7 mouse cellular contexts compared by ENCODE assay signal in the genomic region with DNA sequence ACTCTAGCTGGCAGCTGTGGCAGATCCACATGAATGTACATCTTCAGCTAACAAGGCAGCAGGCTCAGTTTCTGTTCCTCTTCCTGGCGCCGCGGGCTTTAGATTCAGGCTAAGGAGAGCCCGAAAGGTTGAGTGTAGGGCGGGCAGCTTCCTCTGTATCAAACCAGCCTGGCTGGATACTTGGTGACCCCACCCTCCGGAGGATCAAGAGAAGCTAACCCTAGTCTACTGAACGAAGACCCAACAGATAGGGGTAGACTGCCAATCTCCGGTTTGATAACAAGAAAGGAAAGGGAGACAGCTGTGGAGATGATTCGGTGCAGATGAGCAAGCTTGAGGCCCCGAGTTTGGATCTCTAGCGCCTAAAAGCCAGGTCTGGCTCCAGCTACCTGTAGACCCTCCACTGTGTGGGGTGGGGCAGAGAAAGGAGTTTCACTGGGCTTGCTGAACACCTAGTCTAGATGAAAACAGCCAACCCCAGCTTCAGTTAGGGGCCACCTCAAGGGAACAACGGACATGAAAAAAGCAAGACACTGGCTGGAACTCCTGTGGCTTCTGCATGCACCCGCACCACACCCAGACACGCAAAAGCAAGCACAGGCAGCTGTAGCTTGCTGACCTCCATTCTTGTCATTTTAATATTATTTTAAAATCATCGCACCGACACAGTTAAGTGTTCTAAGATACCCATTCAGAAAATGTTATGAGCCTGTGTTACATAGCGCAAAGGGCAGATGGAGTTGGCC. TPM values are rescaled to one million over a fixed set of nuclear protein-coding genes. Genes with fewer than 3 reads are reported as not detected.
DNase-seq lines count a peak whose midpoint lies in the region; ATAC-seq and TF ChIP-seq lines count a peak whose summit lies in the region.

No protein-coding gene starts in this region.

- peaks cover 6 to 21% of the 10 kb centered on the region in 2 experiments; a peak in 3 of 4 replicates for H3K4me1 ChIP-seq in CH12.LX (ENCODE audit: control insufficient read depth in 1 of 2, insufficient read depth in 2 of 2)
- H3K4me1 ChIP-seq in bone marrow, adult 2 months (ENCODE audit: control insufficient read depth, insufficient read depth, low read length), result peaks cover 2% of the 10 kb centered on the region; the same call in 1 of the 2 replicates
- peaks cover 48% of the 10 kb centered on the region for H3K4me1 ChIP-seq in heart, embryonic 12.5 days (replicated peaks)
- H3K4me1 ChIP-seq in liver, embryonic 13.5 days (replicated peaks), result peaks cover 58% of the 10 kb centered on the region

- dilution Hi-C loops in CH12.LX (cut with MboI; ENCODE audit: extremely low pct_ligation_motif_present, extremely low pct_unique_long_range_greater_than_20kb, low sequenced_read_pairs), result no loop called here

- peak; percentile 81 for TF ChIP-seq EP300 in CH12.LX (IDR thresholded peaks at IDR 0.05; ENCODE audit: low read length)

- no peak for ATAC-seq in heart, embryonic 12.5 days (ENCODE audit: insufficient number of reproducible peaks, low FRiP score)
- ATAC-seq in liver, embryonic 13.5 days (ENCODE audit: low read depth), result peak; percentile 83

- no peaks in the 10 kb centered on the region for H3K27me3 ChIP-seq in CH12.LX (replicated peaks)
- no peaks in the 10 kb centered on the region for H3K27me3 ChIP-seq in heart, embryonic 12.5 days (replicated peaks)
- no peaks in the 10 kb centered on the region for H3K27me3 ChIP-seq in liver, embryonic 13.5 days

- peaks cover 28% of the 10 kb centered on the region for H3K79me2 ChIP-seq in CH12.LX (replicated peaks; ENCODE audit: control insufficient read depth, extremely low read depth, insufficient read depth, poor library complexity, severe bottlenecking)

- H3K4me3 ChIP-seq in CH12.LX (replicated peaks in 1 of 3; ENCODE audit: low read depth in 2 of 3, low read length in 2 of 3, poor library complexity in 1 of 3), result peak overlapping the region; percentile 76 to 89 (median 84)
- H3K4me3 ChIP-seq in bone marrow, adult 2 months (replicated peaks; ENCODE audit: control insufficient read depth, low read depth, low read length), result peak overlapping the region; percentile 99
- peak overlapping the region; percentile 88 for H3K4me3 ChIP-seq in heart, embryonic 12.5 days
- H3K4me3 ChIP-seq in liver, embryonic 13.5 days (replicated peaks), result peak overlapping the region; percentile 98

- peak overlapping the region; percentile 72; the same call in 1 of the 2 replicates for H3K27ac ChIP-seq in CH12.LX (ENCODE audit: insufficient read depth, low read depth)
- H3K27ac ChIP-seq in bone marrow, adult 2 months (ENCODE audit: control insufficient read depth, insufficient read depth, low read depth, low read length, poor library complexity), result peak overlapping the region; percentile 90
- no peak overlapping the region for H3K27ac ChIP-seq in heart, embryonic 12.5 days (ENCODE audit: poor library complexity, severe bottlenecking)
- H3K27ac ChIP-seq in liver, embryonic 13.5 days, result peak overlapping the region; percentile 98

- peak overlapping the region; percentile 95 for H3K4me2 ChIP-seq in CH12.LX (ENCODE audit: insufficient read depth, low read depth, poor library complexity, severe bottlenecking)
- H3K4me2 ChIP-seq in heart, embryonic 12.5 days, result peak overlapping the region; percentile 95
- peak overlapping the region; percentile 95 for H3K4me2 ChIP-seq in liver, embryonic 13.5 days

- DNase-seq in CH12.LX (ENCODE audit: extremely low read depth), result peak; percentile 83
- peak; percentile 67 for DNase-seq in liver, embryonic 13.5 days
- peak; percentile 35 for DNase-seq in naive thymus-derived CD4-positive, alpha-beta T cell, adult 2 months (ENCODE audit: low read depth)
- no peak for DNase-seq in embryo, embryonic 9.5 days (ENCODE audit: extremely low spot score)
- no peak for DNase-seq in right cerebral cortex, postnatal 36 days (ENCODE audit: low spot score in 2 of 2)

- TF ChIP-seq CTCF in CH12.LX (conservative IDR thresholded peaks at IDR 0.05 in 1 of 2, IDR thresholded peaks at IDR 0.05 in 1 of 2; ENCODE audit: low read depth in 2 of 2, low read length in 2 of 2), result no peak
- no peak for TF ChIP-seq CTCF in bone marrow, adult 2 months (IDR thresholded peaks at IDR 0.05; ENCODE audit: control insufficient read depth, insufficient read depth, low read length)

- H3K9ac ChIP-seq in CH12.LX (ENCODE audit: insufficient read depth, low read depth), result peak overlapping the region; percentile 84
- peak overlapping the region; percentile 90 for H3K9ac ChIP-seq in heart, embryonic 12.5 days
- H3K9ac ChIP-seq in liver, embryonic 13.5 days, result peak overlapping the region; percentile 97

- peaks cover 28 to 35% of the 10 kb centered on the region in 2 experiments for H3K36me3 ChIP-seq in CH12.LX (replicated peaks in 1 of 2; ENCODE audit: control insufficient read depth in 1 of 2, insufficient read depth in 1 of 2, low read length in 1 of 2)
- H3K36me3 ChIP-seq in heart, embryonic 12.5 days, result peaks cover 27% of the 10 kb centered on the region
- peaks cover 38% of the 10 kb centered on the region for H3K36me3 ChIP-seq in liver, embryonic 13.5 days

- no peak for TF ChIP-seq RAD21 in CH12.LX (IDR thresholded peaks at IDR 0.05; ENCODE audit: low read depth, low read length)

- in situ Hi-C loops in CH12.LX (cut with MboI; ENCODE audit: low pct_ligation_motif_present, low pct_unique_long_range_greater_than_20kb, low sequenced_read_pairs), result no loop called here

- peaks cover 11% of the 10 kb centered on the region for H3K9me3 ChIP-seq in CH12.LX (replicated peaks; ENCODE audit: low read length)
- H3K9me3 ChIP-seq in heart, embryonic 12.5 days (replicated peaks), result no peaks in the 10 kb centered on the region
- H3K9me3 ChIP-seq in liver, embryonic 13.5 days (replicated peaks), result no peaks in the 10 kb centered on the region

- TF ChIP-seq POLR2A in CH12.LX (IDR thresholded peaks at IDR 0.05; ENCODE audit: low read depth, low read length), result 0 out of 2 replicates have a peak, but pooled peaks have one; percentile 13
- no peak for TF ChIP-seq POLR2A in bone marrow, adult 2 months (IDR thresholded peaks at IDR 0.05; ENCODE audit: borderline replicate concordance, control insufficient read depth, low read depth, low read length)

- WGBS in bone marrow, adult 2 months, result 11% methylated on average over 17 of the region's 17 CpGs
- 68% methylated on average over 17 of the region's 17 CpGs for WGBS in heart, embryonic 12.5 days
- WGBS in liver, embryonic 13.5 days (ENCODE audit: insufficient replicate concordance), result 13% methylated on average over 17 of the region's 17 CpGs

TF ChIP-seq in CH12.LX, 34 proteins besides CTCF, POLR2A, EP300 and RAD21 (continues in another document):
- peak; percentile 20; the same call in 1 of the 2 replicates for TF ChIP-seq MAX (IDR thresholded peaks at IDR 0.05; ENCODE audit: low read length)
- peak; percentile 93 for TF ChIP-seq IRF4 (IDR thresholded peaks at IDR 0.05; ENCODE audit: low read depth, low read length)
- no peak for TF ChIP-seq USF1 (IDR thresholded peaks at IDR 0.05; ENCODE audit: low read depth, low read length)
- TF ChIP-seq CHD2 (IDR thresholded peaks at IDR 0.05; ENCODE audit: low read length), result no peak
- TF ChIP-seq E2F4 (IDR thresholded peaks at IDR 0.05; ENCODE audit: insufficient replicate concordance, low read depth, low read length), result no peak
- no peak for TF ChIP-seq MEF2A (IDR thresholded peaks at IDR 0.05; ENCODE audit: borderline replicate concordance, low read depth, low read length)
- no peak for TF ChIP-seq GABPA (IDR thresholded peaks at IDR 0.05; ENCODE audit: insufficient replicate concordance, low read depth, low read length)
- TF ChIP-seq NRF1 (IDR thresholded peaks at IDR 0.05; ENCODE audit: low read depth, low read length), result no peak
- TF ChIP-seq TBP (conservative IDR thresholded peaks at IDR 0.05; ENCODE audit: low read depth, low read length), result no peak
- no peak for TF ChIP-seq MAFK (IDR thresholded peaks at IDR 0.05; ENCODE audit: insufficient replicate concordance, low read length)
- no peak for TF ChIP-seq ZNF384 (IDR thresholded peaks at IDR 0.05; ENCODE audit: low read depth, low read length)
- TF ChIP-seq MXI1 (IDR thresholded peaks at IDR 0.05; ENCODE audit: low read depth, low read length), result 0 out of 2 replicates have a peak, but pooled peaks have one; percentile 7
- no peak for TF ChIP-seq ZC3H11A (IDR thresholded peaks at IDR 0.05; ENCODE audit: low read depth, low read length)
- no peak for TF ChIP-seq MYC (IDR thresholded peaks at IDR 0.05; ENCODE audit: low read depth, low read length)
- TF ChIP-seq ELF1 (IDR thresholded peaks at IDR 0.05; ENCODE audit: low read depth, low read length), result no peak
- no peak for TF ChIP-seq ZMIZ1 (IDR thresholded peaks at IDR 0.05; ENCODE audit: low read depth, low read length)
- TF ChIP-seq POLR2AphosphoS2 (IDR thresholded peaks at IDR 0.05; ENCODE audit: low read depth, low read length), result no peak
- TF ChIP-seq KAT2A (IDR thresholded peaks at IDR 0.05; ENCODE audit: insufficient replicate concordance, low read length), result no peak

RNA-seq across cellular contexts. Expression of a gene that starts 1.2 kb away (rescaled TPM):
- 32.6 and 38.9 TPM in 2 replicates for total RNA-seq in CH12.LX (2012; rRNA removed)
- total RNA-seq in CH12.LX (2014; rRNA removed), result 34.8 and 41.0 TPM in 2 replicates
- 41.7 and 45.1 TPM in 2 replicates for polyA plus RNA-seq in CH12.LX (2012; ENCODE audit: insufficient read length, low read depth)
- 69.2 and 91.5 TPM in 2 replicates for polyA plus RNA-seq in bone marrow, adult 2 months (2011; ENCODE audit: insufficient read depth, insufficient read length, low replicate concordance, missing spikeins)
- polyA plus RNA-seq in heart, embryonic 12.5 days (2016; fragmentation: Nextera tagmentation; extraction: Ambion mirVana), result 43.2 and 44.3 TPM in 2 replicates
- 119 TPM in 2 replicates for polyA plus RNA-seq in liver, embryonic 13.5 days (2015; fragmentation: Nextera tagmentation; extraction: Ambion mirVana)

RNA-seq across cellular contexts. Expression of a gene that starts 11.2 kb away (rescaled TPM):
- total RNA-seq in CH12.LX (2012; rRNA removed) (not detected in 2 replicates), CH12.LX (2014; rRNA removed) (not detected in 2 replicates)
- polyA plus RNA-seq in CH12.LX (2012; ENCODE audit: insufficient read length, low read depth), result not detected in 2 replicates
- not detected in 2 replicates for polyA plus RNA-seq in bone marrow, adult 2 months (2011; ENCODE audit: insufficient read depth, insufficient read length, low replicate concordance, missing spikeins)
- not detected in 2 replicates for polyA plus RNA-seq in heart, embryonic 12.5 days (2016; fragmentation: Nextera tagmentation; extraction: Ambion mirVana)
- polyA plus RNA-seq in liver, embryonic 13.5 days (2015; fragmentation: Nextera tagmentation; extraction: Ambion mirVana), result 0.13 TPM in 1 of 2 replicates, not detected in the other

RNA-seq across cellular contexts. Expression of a gene that starts 16.6 kb away (rescaled TPM):
- 5.9 and 8.3 TPM in 2 replicates for total RNA-seq in CH12.LX (2012; rRNA removed)
- 3.5 and 4.3 TPM in 2 replicates for total RNA-seq in CH12.LX (2014; rRNA removed)
- 4.8 and 8.6 TPM in 2 replicates for polyA plus RNA-seq in CH12.LX (2012; ENCODE audit: insufficient read length, low read depth)
- 4.6 and 9.6 TPM in 2 replicates for polyA plus RNA-seq in bone marrow, adult 2 months (2011; ENCODE audit: insufficient read depth, insufficient read length, low replicate concordance, missing spikeins)
- 6.3 and 6.7 TPM in 2 replicates for polyA plus RNA-seq in heart, embryonic 12.5 days (2016; fragmentation: Nextera tagmentation; extraction: Ambion mirVana)
- 0.48 and 0.59 TPM in 2 replicates for polyA plus RNA-seq in liver, embryonic 13.5 days (2015; fragmentation: Nextera tagmentation; extraction: Ambion mirVana)

Comparison
In these comparisons a context has a peak if more than half of its experiments do, and no peak if none do; other contexts are left out.
1. DNase-seq: peak in CH12.LX (single experiment), liver, embryonic 13.5 days (single experiment) and naive thymus-derived CD4-positive, alpha-beta T cell, adult 2 months (single experiment); none in embryo, embryonic 9.5 days (single experiment) and right cerebral cortex, postnatal 36 days (0 of 2).
2. Peak in every context shown above with its lines, with median percentiles within 50 percentile points of each other: H3K4me2 ChIP-seq, H3K4me3 ChIP-seq and H3K9ac ChIP-seq.